Mouse (Mus musculus): ENCODE data around the gene Prpf18.

The Prpf18 gene

DNA sequence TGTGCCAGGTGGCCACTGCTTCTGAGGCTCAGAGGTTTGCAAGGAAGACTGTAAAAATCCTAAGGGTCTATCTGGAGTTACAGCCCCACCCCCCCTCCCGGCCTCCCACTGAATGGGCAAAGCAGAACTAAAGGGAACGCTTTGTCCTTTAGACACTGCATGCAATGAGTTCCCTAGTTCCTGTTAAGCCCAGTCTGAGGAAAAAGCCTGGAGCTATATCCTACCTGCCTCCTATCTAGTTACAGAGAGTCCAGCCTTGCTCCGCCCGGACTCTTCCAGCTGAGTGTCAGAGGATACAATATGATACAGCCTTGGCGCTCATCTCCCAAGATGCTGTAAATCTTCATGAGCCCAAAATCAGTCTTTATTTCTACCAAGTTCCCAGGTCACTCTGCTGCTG, 77.7 kb downstream of the Prpf18 start:
- no peak for DNase-seq (ENCODE audit: low spot score)

DNA sequence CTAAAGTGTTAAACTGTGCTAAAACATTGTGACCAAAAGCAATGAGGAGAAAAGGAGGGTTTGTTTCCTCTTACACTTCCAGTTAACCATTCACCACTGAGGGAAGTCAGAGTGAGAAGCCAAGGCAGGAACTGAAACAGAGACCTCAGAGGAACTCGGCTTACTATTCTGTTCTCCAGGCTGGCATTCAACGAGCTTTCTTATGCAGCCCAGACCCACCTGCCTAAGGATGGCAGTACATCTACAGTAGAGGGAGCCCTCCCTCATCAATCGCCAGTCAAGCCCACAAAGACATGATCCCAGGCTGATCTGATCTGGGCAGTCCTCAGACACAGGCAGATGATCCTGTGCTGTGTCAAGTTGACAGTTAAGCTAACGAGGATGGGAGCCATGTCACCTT, 78.5 kb downstream of the Prpf18 start:
- no peak for DNase-seq (ENCODE audit: low spot score)

DNA sequence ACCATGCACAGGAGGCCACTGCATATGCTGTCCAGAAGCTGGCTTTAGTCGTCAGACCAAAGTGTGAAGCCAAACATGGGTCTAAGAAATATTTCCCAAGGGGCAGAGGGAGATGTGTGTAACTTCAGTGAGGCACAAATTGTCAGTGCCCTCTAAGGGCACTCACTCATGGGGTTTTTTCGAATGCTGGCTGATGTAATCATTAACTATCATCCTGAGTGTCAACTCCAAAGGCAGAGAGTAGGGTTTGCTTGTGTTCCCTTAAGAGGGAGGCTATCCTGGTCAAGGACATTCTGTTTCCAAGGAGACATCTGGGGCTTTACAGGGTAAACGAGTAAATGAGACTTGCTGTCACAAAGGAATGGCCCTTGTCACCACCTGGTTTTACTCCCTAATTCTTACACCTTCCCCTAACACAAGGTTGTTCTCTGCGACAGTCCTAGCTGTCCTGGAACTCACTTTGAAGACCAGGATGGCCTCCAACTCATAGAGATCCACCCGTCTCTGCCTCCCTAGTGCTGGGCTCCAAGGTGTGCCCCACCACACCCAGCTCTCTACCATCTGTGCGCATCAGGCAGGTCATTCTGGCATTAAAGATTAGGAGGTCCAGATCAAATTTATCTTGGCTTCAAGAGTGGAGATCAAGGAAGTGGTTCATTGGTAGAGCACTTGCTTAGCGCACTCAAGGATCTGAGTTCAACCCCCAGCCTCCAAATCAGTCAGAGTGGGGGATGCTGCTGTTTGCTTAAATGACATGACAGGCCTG, 79.2 kb downstream of the Prpf18 start:
- DNase-seq (ENCODE audit: low spot score) = peak; percentile 69
